Mouse (Mus musculus): ENCODE measurements at regions not wholly inside any gene's neighbourhood (a gene's known extent, or its start where the extent isn't known, plus 50 kb on each side); places are given as distances from the start of the nearest gene placed in this dataset.
A peak's percentile ranks its signal among the peaks of the same experiment; 100 is the strongest.
"Not testable (repeated sequence)": the region's sequence is repeated elsewhere in the genome, so short reads cannot be mapped to it uniquely, and the experiment has no call there.

GRCm38 (mm10) chr13:31050160-31050788, 76.3 kb downstream of the Gm5447 start:
- no peak for DNase-seq (ENCODE audit: low spot score in 2 of 2)

- DNase-seq (ENCODE audit: low spot score in 2 of 2), result not testable (repeated sequence)
Observed at GRCm38 (mm10) chr13:31051586-31051985, 77.6 kb downstream of the Gm5447 start.

GRCm38 (mm10) chr13:31054356-31054755, 80.4 kb downstream of the Gm5447 start:
- no peak for DNase-seq (ENCODE audit: low spot score in 2 of 2)

- DNase-seq (ENCODE audit: low spot score in 2 of 2), result no peak
Observed at GRCm38 (mm10) chr13:31055376-31056083, 81.5 kb downstream of the Gm5447 start.

GRCm38 (mm10) chr13:31056154-31056871, 82.3 kb downstream of the Gm5447 start:
- DNase-seq (ENCODE audit: low spot score in 2 of 2), result no peak

GRCm38 (mm10) chr13:31060916-31061431, 87.0 kb downstream of the Gm5447 start:
- DNase-seq (ENCODE audit: low spot score in 2 of 2), result no peak

GRCm38 (mm10) chr13:31068343-31068742, 94.3 kb downstream of the Gm5447 start:
- no peak for DNase-seq (ENCODE audit: low spot score in 2 of 2)

- DNase-seq (ENCODE audit: low spot score in 2 of 2), result no peak
Observed at GRCm38 (mm10) chr13:31076541-31076940, 102.5 kb downstream of the Gm5447 start.

- no peak for DNase-seq (ENCODE audit: low spot score in 2 of 2)
Observed at GRCm38 (mm10) chr13:31078751-31079150, 104.7 kb downstream of the Gm5447 start.

GRCm38 (mm10) chr13:31080215-31080614, 106.2 kb downstream of the Gm5447 start:
- no peak for DNase-seq (ENCODE audit: low spot score in 2 of 2)

GRCm38 (mm10) chr13:31082448-31083140, 108.6 kb downstream of the Gm5447 start:
- DNase-seq (ENCODE audit: low spot score in 2 of 2), result peak; percentile 78 to 80

GRCm38 (mm10) chr13:31101051-31101450, 127.0 kb downstream of the Gm5447 start:
- no peak for DNase-seq (ENCODE audit: low spot score in 2 of 2)

GRCm38 (mm10) chr13:31107434-31107833, 133.4 kb downstream of the Gm5447 start:
- no peak for DNase-seq (ENCODE audit: low spot score in 2 of 2)

GRCm38 (mm10) chr13:31109231-31109630, 135.2 kb downstream of the Gm5447 start:
- DNase-seq (ENCODE audit: low spot score in 2 of 2), result no peak

GRCm38 (mm10) chr13:31122689-31123088, 148.7 kb downstream of the Gm5447 start:
- DNase-seq (ENCODE audit: low spot score in 2 of 2), result no peak

GRCm38 (mm10) chr13:31124547-31125216, 150.7 kb downstream of the Gm5447 start:
- no peak for DNase-seq (ENCODE audit: low spot score in 2 of 2)

- no peak for DNase-seq (ENCODE audit: low spot score in 2 of 2)
Observed at GRCm38 (mm10) chr13:31132501-31132900, 158.5 kb downstream of the Gm5447 start.

GRCm38 (mm10) chr13:31139686-31140085, 165.7 kb downstream of the Gm5447 start:
- no peak for DNase-seq (ENCODE audit: low spot score in 2 of 2)

- no peak for DNase-seq (ENCODE audit: low spot score in 2 of 2)
Observed at GRCm38 (mm10) chr13:31147323-31147722, 173.3 kb downstream of the Gm5447 start.

GRCm38 (mm10) chr13:31154066-31154465, 180.1 kb downstream of the Gm5447 start:
- DNase-seq (ENCODE audit: low spot score in 2 of 2), result no peak

- no peak for DNase-seq (ENCODE audit: low spot score in 2 of 2)
Observed at GRCm38 (mm10) chr13:31163878-31164495, 190.0 kb downstream of the Gm5447 start.

Measured in right cerebral cortex, postnatal 10 days (tissue).